Mouse (Mus musculus): ENCODE measurements around the gene Cuedc1. TPM values are rescaled to one million over a fixed set of nuclear protein-coding genes. Genes with fewer than 3 reads are reported as not detected.

Gene Cuedc1
- polyA plus RNA-seq, 1 experiment from 2014 or later = 46.1 TPM

DNA sequence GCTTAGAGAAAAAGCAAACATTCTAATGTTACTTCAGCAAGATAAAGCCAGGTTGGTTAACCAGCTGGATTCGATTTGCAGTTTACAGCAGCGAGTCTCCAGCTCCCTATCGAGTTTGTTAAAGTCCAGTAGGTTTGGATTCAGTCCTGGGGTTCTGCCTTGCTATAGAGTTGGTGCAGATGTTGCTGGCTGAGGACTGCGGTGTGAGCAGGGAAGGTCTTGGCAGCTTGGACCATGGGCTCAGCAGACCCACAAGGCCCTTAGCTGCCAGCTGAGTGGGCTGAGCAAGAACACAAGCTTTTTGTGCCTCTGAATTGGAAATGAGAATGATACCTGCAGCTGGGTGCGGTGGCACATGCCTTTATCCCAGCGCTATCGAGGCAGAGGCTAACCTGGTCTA is 37.4 kb downstream of the Cuedc1 start:
- no peaks in the 10 kb centered on the region for H3K9me3 ChIP-seq (replicated peaks; ENCODE audit: control insufficient read depth, low read length, poor library complexity, severe bottlenecking)
- peaks cover 31% of the 10 kb centered on the region for H3K4me1 ChIP-seq (ENCODE audit: control insufficient read depth, insufficient read depth, low read length)
- no peak overlapping the region for H3K4me3 ChIP-seq (ENCODE audit: low read depth, low read length)
- H3K27ac ChIP-seq (ENCODE audit: low read length) = no peak overlapping the region
- H3K27me3 ChIP-seq (ENCODE audit: control insufficient read depth, insufficient read depth, low read depth, low read length) = no peaks in the 10 kb centered on the region
- no peak overlapping the region for H3K4me2 ChIP-seq (ENCODE audit: low read length)
- H3K9ac ChIP-seq (ENCODE audit: low read depth, low read length) = no peak overlapping the region
- WGBS = 63% methylated on average over 7 of the region's 7 CpGs
- H3K36me3 ChIP-seq (ENCODE audit: control insufficient read depth, insufficient read depth, low read length) = no peaks in the 10 kb centered on the region
- ATAC-seq = no peak

DNA sequence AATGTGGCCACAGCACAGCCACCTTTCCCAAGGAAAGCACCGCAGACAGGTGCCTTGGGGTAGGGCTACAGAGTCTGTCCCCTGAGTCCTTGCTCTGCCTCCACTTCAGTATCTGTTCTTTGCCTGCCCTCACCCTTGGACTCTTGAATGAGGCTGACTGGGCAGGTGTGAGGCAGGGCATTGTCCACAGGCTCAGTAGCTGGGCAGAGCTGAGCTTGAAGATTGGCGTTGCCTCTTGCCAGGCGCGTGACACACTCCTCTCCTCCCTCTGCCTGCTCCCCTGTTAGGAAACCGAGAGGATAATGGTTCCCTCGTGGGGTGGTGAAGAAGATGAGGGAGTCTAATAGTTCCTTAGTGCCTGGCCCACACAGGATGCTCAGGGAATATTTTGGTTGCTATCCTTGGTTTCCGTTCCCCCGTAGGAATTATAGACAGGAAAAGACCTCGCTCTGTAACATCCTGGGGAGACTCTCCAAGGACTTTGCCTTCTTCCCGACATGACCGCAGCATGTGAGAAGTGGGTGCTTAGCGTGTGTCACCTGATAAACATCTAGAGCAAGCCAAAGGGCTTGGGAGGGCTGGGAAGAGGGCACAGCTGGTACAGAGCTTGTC is 40.1 kb downstream of the Cuedc1 start:
- Histone ChIP-seq H3K9me3 (replicated peaks; ENCODE audit: control insufficient read depth, low read length, poor library complexity, severe bottlenecking) (no peaks in the 10 kb centered on the region), H3K27me3 (ENCODE audit: control insufficient read depth, insufficient read depth, low read depth, low read length) (no peaks in the 10 kb centered on the region), H3K9ac (ENCODE audit: low read depth, low read length) (no peak overlapping the region), H3K27ac (ENCODE audit: low read length) (peak overlapping the region; percentile 91), H3K4me1 (ENCODE audit: control insufficient read depth, insufficient read depth, low read length) (peaks cover 49% of the 10 kb centered on the region), H3K4me3 (ENCODE audit: low read depth, low read length) (no peak overlapping the region), H3K4me2 (ENCODE audit: low read length) (peak overlapping the region; percentile 53; the same call in 1 of the 2 replicates), H3K36me3 (ENCODE audit: control insufficient read depth, insufficient read depth, low read length) (no peaks in the 10 kb centered on the region)
- WGBS = 55% methylated on average over 12 of the region's 12 CpGs
- ATAC-seq = no peak

DNA sequence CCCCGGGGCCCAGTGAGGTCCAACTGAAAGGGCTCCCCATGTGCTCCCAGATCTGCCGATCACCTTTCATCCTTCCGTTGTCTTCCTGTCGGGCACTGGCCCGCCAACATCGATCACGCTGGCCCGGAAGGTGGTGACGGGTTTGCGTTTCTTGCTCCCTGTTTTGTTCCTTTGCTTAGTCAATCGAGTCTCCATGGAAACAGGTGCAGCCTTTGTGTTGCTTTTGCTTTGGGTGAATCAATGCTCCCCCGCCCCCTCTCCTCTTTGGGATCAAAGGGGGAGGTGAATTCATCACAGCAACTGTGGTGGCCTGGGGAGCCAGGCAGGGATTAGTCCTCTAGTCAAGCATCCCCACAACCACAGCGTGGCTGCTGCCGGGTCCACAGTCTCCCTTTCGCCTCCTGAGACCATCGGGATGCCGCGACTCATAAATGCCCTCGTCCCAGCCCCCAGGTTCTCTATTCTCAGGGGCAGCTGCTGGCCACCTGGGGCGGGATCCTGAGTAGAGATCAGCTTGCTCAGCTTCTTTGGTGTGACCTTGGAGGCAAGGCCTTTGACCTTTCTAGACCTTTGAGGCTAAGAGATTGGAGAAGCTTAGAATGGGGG is 41.5 kb downstream of the Cuedc1 start:
- WGBS = 2% methylated on average over 20 of the region's 20 CpGs
- peak overlapping the region; percentile 60 for H3K9ac ChIP-seq (ENCODE audit: low read depth, low read length)
- peak overlapping the region; percentile 1; the same call in 1 of the 2 replicates for H3K4me3 ChIP-seq (ENCODE audit: low read depth, low read length)
- H3K27me3 ChIP-seq (ENCODE audit: control insufficient read depth, insufficient read depth, low read depth, low read length) = no peaks in the 10 kb centered on the region
- H3K9me3 ChIP-seq (replicated peaks; ENCODE audit: control insufficient read depth, low read length, poor library complexity, severe bottlenecking) = no peaks in the 10 kb centered on the region
- peak overlapping the region; percentile 53 for H3K4me2 ChIP-seq (ENCODE audit: low read length)
- no peaks in the 10 kb centered on the region for H3K36me3 ChIP-seq (ENCODE audit: control insufficient read depth, insufficient read depth, low read length)
- peak overlapping the region; percentile 91 for H3K27ac ChIP-seq (ENCODE audit: low read length)
- ATAC-seq = peak; percentile 77
- H3K4me1 ChIP-seq (ENCODE audit: control insufficient read depth, insufficient read depth, low read length) = peaks cover 49% of the 10 kb centered on the region

DNA sequence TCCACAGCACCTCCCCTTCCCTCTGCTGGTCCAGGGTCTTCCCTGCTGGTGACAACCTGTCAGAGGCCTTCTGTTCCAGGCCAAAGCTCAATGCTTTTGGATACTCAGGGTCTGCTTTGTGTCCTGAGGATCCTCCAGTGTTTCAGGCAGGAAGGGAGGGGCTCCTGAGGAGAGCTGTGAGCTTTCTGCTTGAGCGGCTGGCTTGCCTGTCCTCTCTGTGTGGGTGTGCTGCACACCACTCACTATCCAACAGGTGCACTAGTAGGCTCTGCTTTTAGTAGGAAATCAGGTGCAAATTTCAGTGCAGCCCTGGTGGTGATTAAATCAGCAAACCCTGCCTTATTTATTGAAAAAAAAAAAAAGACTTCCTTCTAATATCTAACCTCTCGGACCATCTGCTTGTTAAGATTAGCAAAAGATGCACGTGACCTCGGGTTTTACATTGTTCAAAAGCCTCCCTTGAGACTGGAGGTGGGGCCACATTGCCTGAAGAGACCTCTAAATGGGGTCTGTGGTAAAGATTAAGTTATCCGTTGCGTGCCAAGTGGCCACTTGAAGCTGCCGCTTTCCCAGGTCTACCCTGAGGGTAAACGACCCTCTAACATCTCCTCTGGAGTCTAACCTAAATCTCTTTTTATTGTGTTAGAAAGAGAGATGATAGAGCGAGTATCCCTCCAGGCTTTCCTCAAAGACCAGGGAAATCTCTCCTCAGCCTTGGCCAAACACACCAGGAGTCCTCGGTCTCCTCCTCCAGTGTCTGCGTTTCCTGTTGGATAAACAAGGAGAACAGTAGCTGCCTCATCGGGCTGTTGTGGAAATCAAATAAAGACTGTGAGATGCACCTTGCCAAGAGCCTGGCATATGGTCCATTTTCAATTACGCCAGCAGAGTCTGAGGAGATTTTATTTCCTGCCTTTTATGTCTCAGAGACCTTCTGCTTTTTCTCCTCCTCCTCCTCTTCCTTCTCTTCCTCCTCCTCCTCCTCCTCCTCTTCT is 42.5 kb downstream of the Cuedc1 start:
- Histone ChIP-seq H3K27me3 (ENCODE audit: control insufficient read depth, insufficient read depth, low read depth, low read length) (no peaks in the 10 kb centered on the region), H3K27ac (ENCODE audit: low read length) (peak overlapping the region; percentile 91), H3K9ac (ENCODE audit: low read depth, low read length) (peak overlapping the region; percentile 60), H3K4me1 (ENCODE audit: control insufficient read depth, insufficient read depth, low read length) (peaks cover 49% of the 10 kb centered on the region), H3K36me3 (ENCODE audit: control insufficient read depth, insufficient read depth, low read length) (no peaks in the 10 kb centered on the region), H3K9me3 (replicated peaks; ENCODE audit: control insufficient read depth, low read length, poor library complexity, severe bottlenecking) (no peaks in the 10 kb centered on the region), H3K4me3 (ENCODE audit: low read depth, low read length) (no peak overlapping the region), H3K4me2 (ENCODE audit: low read length) (peak overlapping the region; percentile 53; the same call in 1 of the 2 replicates)
- ATAC-seq = peak; percentile 59
- 13% methylated on average over 13 of the region's 13 CpGs for WGBS

DNA sequence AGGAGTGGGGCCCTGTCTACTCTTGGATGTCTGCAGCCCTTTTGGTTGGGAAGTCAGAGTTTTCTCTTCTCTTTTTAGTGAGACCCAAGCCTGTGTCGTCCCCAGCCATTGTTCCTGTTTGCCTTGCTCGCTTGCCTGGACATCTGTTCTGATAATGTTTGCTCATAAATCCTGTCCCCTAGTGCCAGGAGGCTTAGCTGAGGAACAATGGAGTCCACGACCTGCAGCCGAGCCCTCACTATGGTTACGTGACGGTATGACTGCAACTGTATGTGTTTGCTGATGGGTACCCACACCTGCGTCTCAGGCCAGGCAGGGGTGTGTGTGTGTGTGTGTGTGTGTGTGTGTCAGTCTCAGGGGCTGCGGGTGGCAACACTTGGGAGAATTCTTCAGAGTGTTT is 44.5 kb downstream of the Cuedc1 start:
- Histone ChIP-seq H3K4me1 (ENCODE audit: control insufficient read depth, insufficient read depth, low read length) (peaks cover 52% of the 10 kb centered on the region), H3K27ac (ENCODE audit: low read length) (0 out of 2 replicates have a peak overlapping the region, but pooled peaks have one; percentile 19), H3K27me3 (ENCODE audit: control insufficient read depth, insufficient read depth, low read depth, low read length) (no peaks in the 10 kb centered on the region), H3K9me3 (replicated peaks; ENCODE audit: control insufficient read depth, low read length, poor library complexity, severe bottlenecking) (no peaks in the 10 kb centered on the region), H3K4me2 (ENCODE audit: low read length) (no peak overlapping the region), H3K36me3 (ENCODE audit: control insufficient read depth, insufficient read depth, low read length) (no peaks in the 10 kb centered on the region), H3K4me3 (ENCODE audit: low read depth, low read length) (no peak overlapping the region), H3K9ac (ENCODE audit: low read depth, low read length) (no peak overlapping the region)
- 18% methylated on average over 8 of the region's 8 CpGs for WGBS
- no peak for ATAC-seq

DNA sequence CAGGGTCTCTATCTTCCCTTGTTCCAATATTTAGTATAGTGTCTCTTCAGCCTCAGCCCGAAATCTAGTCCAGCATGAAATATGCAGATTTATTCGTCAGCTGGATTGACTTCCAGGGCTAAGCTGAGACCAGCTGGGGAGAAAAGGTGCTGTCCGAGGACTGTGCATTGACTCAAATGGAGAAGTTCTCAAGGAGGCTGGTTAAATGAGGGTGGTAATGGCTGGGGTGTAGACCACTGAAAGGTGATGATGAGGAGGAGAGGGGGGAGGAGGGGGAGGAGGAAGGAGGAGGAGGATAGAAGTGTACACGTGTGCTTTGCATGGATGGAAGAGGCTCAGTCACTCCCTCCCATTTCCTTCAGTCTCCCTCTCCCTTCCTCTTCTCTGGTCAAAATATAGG is 46.2 kb downstream of the Cuedc1 start:
- H3K4me3 ChIP-seq (ENCODE audit: low read depth, low read length) = no peak overlapping the region
- H3K9ac ChIP-seq (ENCODE audit: low read depth, low read length) = no peak overlapping the region
- H3K36me3 ChIP-seq (ENCODE audit: control insufficient read depth, insufficient read depth, low read length) = no peaks in the 10 kb centered on the region
- ATAC-seq = no peak
- H3K27me3 ChIP-seq (ENCODE audit: control insufficient read depth, insufficient read depth, low read depth, low read length) = no peaks in the 10 kb centered on the region
- no peak overlapping the region for H3K4me2 ChIP-seq (ENCODE audit: low read length)
- H3K4me1 ChIP-seq (ENCODE audit: control insufficient read depth, insufficient read depth, low read length) = peaks cover 42% of the 10 kb centered on the region
- H3K27ac ChIP-seq (ENCODE audit: low read length) = no peak overlapping the region
- 20% methylated on average over 4 of the region's 4 CpGs for WGBS
- H3K9me3 ChIP-seq (replicated peaks; ENCODE audit: control insufficient read depth, low read length, poor library complexity, severe bottlenecking) = no peaks in the 10 kb centered on the region

DNA sequence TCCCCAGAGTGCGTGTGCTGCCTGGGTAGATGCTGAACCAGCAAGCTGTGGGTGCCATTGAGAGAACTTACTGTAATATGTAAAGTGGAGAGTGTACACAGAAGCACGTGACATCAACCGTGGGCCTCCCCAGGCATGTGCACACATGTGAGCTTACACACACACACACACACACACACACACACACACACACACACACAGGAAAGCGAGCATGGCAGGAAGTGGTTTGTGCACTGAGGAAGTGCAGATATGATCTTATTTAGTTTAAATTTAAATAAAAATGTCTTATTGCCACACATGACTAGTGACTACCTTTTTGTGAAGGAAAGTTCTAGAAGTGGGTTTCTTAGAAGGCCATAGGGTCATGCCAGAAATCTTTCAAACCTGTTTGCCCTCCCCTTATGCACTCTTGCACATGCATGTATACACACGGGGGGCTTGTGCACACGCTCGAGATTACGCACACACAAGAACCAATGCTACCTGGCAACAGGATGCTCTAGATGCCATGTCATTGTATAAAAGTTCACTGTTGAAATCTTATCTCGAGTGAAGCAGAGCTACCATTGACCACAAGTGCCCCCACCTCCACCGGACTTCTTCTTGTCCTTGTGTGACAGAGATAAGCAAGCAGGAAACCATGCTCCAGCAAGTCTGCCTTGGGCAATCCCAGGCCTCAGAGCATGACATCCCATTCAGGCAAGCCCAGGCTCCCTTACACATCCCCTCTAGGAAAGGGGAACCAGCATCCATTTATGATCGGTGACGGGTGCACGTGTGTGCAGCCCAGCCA is 47.6 kb downstream of the Cuedc1 start:
- Histone ChIP-seq H3K9me3 (replicated peaks; ENCODE audit: control insufficient read depth, low read length, poor library complexity, severe bottlenecking) (no peaks in the 10 kb centered on the region), H3K9ac (ENCODE audit: low read depth, low read length) (no peak overlapping the region), H3K4me2 (ENCODE audit: low read length) (no peak overlapping the region), H3K4me3 (ENCODE audit: low read depth, low read length) (no peak overlapping the region), H3K4me1 (ENCODE audit: control insufficient read depth, insufficient read depth, low read length) (peaks cover 31% of the 10 kb centered on the region), H3K27ac (ENCODE audit: low read length) (peak overlapping the region; percentile 20; the same call in 1 of the 2 replicates), H3K36me3 (ENCODE audit: control insufficient read depth, insufficient read depth, low read length) (no peaks in the 10 kb centered on the region), H3K27me3 (ENCODE audit: control insufficient read depth, insufficient read depth, low read depth, low read length) (no peaks in the 10 kb centered on the region)
- no peak for ATAC-seq
- 91% methylated on average over 13 of the region's 13 CpGs for WGBS

DNA sequence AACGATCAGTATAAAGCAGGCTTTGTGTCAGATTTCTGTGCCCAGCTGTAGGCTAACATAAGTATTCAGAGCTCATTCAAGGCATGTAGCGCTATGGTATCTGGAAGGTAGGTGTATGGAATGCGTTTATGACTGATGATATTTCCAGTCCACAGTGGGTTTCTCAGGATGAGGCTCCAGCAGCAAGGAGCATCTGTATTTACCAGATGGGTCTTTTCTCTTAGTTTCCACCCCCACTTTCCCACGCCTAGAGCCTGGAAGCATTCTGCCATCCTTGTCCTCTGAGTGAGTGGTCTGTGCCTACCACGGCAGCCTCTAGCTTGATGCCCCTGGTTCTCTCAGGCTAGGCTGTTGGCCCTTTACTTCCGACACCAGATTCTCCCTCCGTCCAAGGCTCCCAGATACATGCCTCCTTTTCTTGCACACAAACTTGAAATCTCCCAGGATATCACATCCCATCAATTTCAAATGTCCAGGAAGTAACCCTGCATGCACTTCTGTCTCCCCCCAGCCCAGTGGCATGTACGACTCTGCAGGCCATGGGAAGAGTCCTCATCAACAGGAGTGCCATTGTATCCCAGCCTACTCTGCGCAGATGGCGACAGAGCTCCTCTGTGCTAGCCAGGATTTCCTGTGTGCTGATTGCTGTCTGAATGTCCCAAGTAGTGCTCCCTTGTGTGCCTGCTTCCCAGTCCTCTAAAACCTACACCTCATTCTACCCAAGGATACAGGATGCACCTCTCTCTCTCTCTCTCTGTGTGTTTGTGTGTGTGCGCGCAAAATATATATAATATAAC is 48.6 kb downstream of the Cuedc1 start:
- no peak for ATAC-seq
- 74% methylated on average over 12 of the region's 12 CpGs for WGBS
- Histone ChIP-seq H3K4me2 (ENCODE audit: low read length) (no peak overlapping the region), H3K27ac (ENCODE audit: low read length) (peak overlapping the region; percentile 23), H3K9ac (ENCODE audit: low read depth, low read length) (no peak overlapping the region), H3K36me3 (ENCODE audit: control insufficient read depth, insufficient read depth, low read length) (no peaks in the 10 kb centered on the region), H3K4me3 (ENCODE audit: low read depth, low read length) (no peak overlapping the region), H3K27me3 (ENCODE audit: control insufficient read depth, insufficient read depth, low read depth, low read length) (no peaks in the 10 kb centered on the region), H3K4me1 (ENCODE audit: control insufficient read depth, insufficient read depth, low read length) (peaks cover 29% of the 10 kb centered on the region), H3K9me3 (replicated peaks; ENCODE audit: control insufficient read depth, low read length, poor library complexity, severe bottlenecking) (no peaks in the 10 kb centered on the region)

Measured in midbrain, embryonic 16.5 days (tissue).